Mouse (Mus musculus) urinary bladder, postnatal 25 days (tissue): ENCODE results near the gene Oas1c.

ENCODE experiments used
- DNase-seq: peaks from one replicate; pipeline ENCODE4 v3.0.0; 2022; ENCODE audit warnings: low spot score

The Oas1c gene

GRCm38 (mm10) chr5:120781646-120782045 lies 30.7 kb downstream of the Oas1c start:
- DNase-seq: no peak

DNA sequence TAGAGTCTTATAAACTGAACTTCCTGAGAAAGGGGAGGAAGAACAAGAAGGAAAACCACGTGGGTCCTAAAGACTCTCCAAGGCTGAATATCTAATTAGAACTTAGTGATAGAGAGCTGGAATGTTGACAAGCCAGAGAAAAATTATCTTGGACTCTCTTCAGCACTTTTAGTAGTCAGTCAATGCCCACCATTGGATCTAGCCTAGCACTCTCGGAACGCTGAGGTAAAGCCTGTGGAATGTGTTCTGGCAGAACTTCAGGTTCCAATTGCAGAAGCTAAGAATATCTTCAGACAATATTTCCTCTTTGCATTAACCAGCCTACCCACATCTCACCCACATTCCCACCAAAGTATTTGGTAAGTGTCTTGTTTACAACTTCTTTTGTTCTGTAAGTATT lies 32.4 kb downstream of the Oas1c start:
- DNase-seq: no peak

DNA sequence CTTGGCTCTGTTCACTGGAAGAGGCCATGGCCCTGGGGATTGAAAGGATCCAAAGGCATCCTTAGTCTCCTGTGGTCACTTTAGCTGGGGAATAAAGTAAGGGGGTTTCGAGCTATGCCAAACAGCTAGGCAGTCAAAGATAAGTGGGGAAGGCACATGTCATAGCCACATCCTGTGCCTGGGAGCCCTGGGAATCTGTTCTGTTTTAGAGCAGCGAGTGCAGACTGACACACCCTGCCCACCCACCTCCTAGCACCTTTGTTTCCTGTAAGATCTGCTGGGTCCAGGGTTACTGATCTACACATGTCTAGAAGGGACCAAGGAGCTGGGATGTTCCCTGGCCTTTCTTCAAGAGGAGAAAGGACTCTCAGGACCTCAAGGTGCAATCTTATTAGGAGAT lies 33.4 kb downstream of the Oas1c start:
- no peak for DNase-seq

- no peak for DNase-seq
Measured at GRCm38 (mm10) chr5:120777478-120777877, 34.8 kb downstream of the Oas1c start, which contains the start of gene Oas3. Oas3 (minus strand) TSS chr5:120777661.

DNA sequence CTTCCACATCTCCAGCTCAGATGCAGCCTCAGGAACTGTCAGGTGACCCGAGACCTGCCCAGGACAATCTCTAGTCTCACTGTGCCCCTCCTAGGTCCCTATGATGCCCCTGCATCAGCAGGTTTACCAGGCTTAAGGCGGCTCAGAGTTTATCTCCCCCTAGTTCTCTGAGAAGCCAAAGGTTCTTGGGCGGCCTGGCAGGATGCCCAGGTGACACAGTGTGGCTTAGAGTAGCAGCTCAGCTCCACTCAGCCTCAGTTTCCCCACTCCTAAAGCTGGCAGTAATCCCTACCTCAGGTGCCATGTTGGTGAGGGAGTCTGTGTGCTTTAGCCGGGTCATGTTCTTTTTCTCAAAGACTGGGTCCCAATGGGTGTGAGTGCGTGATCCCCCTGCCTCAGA lies 35.5 kb downstream of the Oas1c start:
- no peak for DNase-seq

- no peak for DNase-seq
Measured at GRCm38 (mm10) chr5:120775287-120775985, 36.9 kb downstream of the Oas1c start.

- DNase-seq: no peak
Measured at GRCm38 (mm10) chr5:120769396-120769795, 42.9 kb downstream of the Oas1c start.

DNA sequence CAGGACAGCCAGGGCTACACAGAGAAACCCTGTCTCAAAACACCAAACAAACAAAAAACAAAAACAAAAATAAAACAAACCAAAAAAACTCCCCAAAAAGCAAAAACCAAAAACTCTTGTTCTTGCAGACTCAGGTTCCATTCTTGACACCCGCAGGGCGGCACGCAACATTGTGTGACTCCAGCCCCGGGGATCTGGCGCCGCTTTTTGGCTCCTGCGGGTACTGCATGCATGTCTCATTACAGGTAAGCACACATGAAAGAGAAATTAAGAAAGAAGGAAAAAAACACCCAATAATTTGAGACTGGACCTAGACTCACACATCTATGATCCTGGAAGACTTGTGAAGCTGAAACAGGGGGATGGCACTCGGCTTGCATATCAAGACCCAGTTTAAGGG lies 47.3 kb downstream of the Oas1c start:
- DNase-seq: no peak

DNA sequence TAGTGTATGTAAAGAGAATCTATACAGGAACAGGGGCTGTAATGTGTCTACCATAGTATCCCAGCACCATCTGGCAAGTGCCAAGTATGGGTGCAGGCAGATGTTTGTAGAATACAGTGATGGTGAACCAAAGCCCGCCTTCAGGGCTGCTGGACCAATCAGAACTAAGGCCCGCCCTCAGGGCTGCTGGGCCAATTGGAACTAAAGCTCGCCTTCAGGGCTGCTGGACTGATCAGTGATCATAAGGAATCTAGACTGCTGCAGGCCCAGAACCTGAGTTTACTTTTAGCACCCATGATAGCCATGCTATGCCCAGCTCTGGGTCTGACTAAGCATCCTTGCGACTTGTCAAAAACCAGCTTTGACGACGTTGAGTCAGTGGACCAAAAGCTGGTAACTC lies 50.4 kb downstream of the Oas1c start:
- DNase-seq: no peak

DNA sequence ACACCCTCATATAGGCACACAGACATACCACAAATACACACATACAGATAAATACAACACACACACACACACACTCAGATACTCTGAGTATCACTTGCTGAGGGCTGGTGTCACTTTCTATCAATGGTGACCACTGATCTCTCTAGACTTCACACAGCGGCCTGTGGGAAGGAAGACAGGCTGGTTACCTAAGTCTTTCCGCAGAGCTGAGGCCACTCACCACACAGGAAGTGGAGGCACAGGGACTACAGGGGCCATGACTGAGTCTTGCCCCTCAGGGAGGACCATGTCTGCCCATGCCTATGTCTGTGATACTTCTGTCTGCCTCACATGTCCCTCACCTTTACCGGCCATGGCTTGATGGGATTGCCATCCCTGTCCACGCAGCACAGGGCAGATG lies 58.1 kb downstream of the Oas1c start:
- no peak for DNase-seq

DNA sequence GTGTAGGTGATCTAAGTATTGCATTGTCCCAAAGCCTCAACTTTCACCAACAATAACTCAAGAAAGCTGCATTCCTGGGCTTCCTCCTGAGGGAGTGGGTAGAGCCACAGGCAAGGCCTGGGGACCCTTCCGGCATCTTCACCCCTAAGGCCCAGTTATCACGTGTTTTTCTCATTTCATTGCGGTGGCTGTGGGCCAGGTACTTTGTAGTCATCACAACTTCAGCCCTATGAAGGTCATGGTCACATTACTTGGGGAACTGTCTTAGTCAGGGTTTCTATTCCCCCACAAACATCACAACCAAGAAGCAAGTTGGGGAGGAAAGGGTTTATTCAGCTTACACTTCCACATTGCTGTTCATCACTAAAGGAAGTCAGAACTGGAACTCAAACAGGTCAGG lies 59.5 kb downstream of the Oas1c start:
- no peak for DNase-seq

- no peak for DNase-seq
Measured at GRCm38 (mm10) chr5:120751206-120751605, 61.1 kb downstream of the Oas1c start.
